Mouse (Mus musculus) embryonic fibroblast, embryonic 13.5 days (primary cell): ENCODE measurements around the gene Alpk1. TPM values are rescaled to one million over a fixed set of nuclear protein-coding genes. Genes with fewer than 3 reads are reported as not detected.
A peak's percentile ranks its signal among the peaks of the same experiment; 100 is the strongest.

ENCODE experiments used
- H3K27ac ChIP-seq: 2 replicates; pipeline ENCODE4 v1.5.1; 2012; ENCODE audit warnings: low read length, control low read depth, inconsistent platforms; ENCODE audit not compliant: insufficient read depth
- H3K4me1 ChIP-seq: 2 replicates; pipeline ENCODE4 v1.6.1; 2011; ENCODE audit warnings: low read length; ENCODE audit not compliant: control insufficient read depth, insufficient read depth
- H3K4me3 ChIP-seq: 2 replicates; pipeline ENCODE4 v1.5.1; 2011; ENCODE audit warnings: mild to moderate bottlenecking, control low read depth, low read length; ENCODE audit not compliant: insufficient read depth
- CTCF ChIP-seq: IDR thresholded peaks from 2 replicates; pipeline ENCODE4 v1.5.1; 2011; ENCODE audit warnings: mild to moderate bottlenecking, control low read depth, low read length, moderate library complexity, borderline replicate concordance; ENCODE audit not compliant: insufficient read depth
- POLR2A ChIP-seq: IDR thresholded peaks from 2 replicates; pipeline ENCODE4 v1.6.1; 2011; ENCODE audit warnings: low read depth, mild to moderate bottlenecking, control low read depth, low read length, moderate library complexity
- polyA plus RNA-seq: library from polyadenylated mRNA; stranded (reverse); fragments of >200 nt; gene quantifications from 2 replicates; pipeline ENCODE4 v1.2.4, GENCODE M21; 2011; ENCODE audit warnings: low read depth; ENCODE audit not compliant: missing spikeins, insufficient read length

The Alpk1 gene
- polyA plus RNA-seq = 6.1 and 6.2 TPM in 2 replicates

DNA sequence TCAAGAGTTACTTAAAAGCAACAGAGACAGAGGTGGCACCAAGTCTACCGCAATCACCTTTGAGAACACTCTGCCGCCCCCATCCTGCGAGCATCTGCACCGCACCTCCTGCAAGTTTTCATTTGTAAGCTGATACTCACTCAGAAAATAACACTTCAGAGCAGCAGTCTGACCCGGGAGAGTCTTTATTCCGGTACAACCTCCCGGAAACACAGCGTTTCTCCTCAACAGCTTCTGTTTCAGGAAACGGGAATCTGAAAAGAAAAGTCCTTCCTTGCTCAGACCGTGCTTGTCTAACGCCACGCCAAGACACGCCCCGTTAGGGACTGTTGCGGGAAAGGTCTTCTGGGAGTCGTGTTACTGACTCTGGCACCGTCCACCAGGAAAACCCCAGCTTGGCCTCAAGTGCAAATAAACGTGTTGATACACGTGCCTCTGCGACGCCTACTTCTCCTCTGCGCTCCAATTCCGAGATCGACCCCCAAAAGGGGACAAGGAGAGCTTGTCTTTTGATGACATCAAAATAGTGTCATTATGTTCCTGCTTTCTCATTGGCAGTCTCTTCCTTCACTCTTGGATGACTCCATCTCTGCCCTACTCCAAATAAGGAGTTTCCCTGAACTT is at the start of gene Alpk1:
Gene Alpk1, minus strand, starts transcription at position 507 of the 624 bp plus-strand sequence.
- peak within 1 kb of the TSS; percentile 49 for H3K4me3 ChIP-seq
- TF ChIP-seq POLR2A = no peak
- TF ChIP-seq CTCF = peak; percentile 29; the same call in 1 of the 2 replicates
- H3K27ac ChIP-seq = peak within 1 kb of the TSS; percentile 74
- no peaks in the 10 kb centered on the region for H3K4me1 ChIP-seq

DNA sequence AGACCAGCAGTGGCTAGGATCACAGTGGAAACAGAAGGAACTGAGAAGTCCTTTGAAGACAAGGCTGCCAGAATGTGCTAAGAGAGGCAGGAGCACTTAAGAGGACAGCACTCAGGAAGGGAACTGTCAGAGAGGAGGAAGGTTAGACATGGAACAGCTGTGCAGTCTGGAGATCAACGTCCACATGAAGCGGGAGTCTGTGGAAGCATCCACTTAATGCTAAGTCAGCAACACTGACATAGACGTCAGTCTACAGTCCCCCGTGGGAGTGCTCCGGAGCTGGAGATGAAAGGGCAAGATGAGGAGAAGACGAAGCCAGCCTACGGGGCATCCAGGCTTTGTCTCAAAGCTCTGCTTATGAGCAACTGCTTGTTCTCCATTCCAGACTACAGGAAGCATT is 46.8 kb upstream of the Alpk1 start:
- TF ChIP-seq POLR2A (no peak), CTCF (no peak)
- no peaks in the 10 kb centered on the region for H3K4me1 ChIP-seq
- no peak overlapping the region for H3K4me3 ChIP-seq
- H3K27ac ChIP-seq = no peak overlapping the region

DNA sequence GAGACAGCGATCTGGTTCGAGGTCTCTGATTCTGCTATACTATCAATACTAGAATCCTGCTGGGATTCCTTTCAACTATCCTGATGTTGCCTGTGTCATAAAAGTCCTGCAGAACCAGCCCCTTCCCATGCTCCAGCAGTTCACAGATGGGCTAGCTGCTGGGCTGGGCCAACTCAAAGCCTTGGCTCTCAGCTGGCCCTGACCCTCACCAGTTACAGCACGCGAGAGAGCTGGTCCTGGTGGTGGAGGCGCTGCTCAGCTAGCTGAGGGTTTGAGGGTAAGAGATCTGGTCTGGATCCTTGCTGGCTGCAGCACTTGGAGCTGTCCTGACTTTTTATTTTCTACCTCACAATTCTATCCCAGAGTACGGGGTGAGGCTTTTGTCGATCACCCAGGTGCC is 46.2 kb upstream of the Alpk1 start:
- TF ChIP-seq CTCF (no peak), POLR2A (no peak)
- H3K4me1 ChIP-seq = no peaks in the 10 kb centered on the region
- no peak overlapping the region for H3K4me3 ChIP-seq
- no peak overlapping the region for H3K27ac ChIP-seq

DNA sequence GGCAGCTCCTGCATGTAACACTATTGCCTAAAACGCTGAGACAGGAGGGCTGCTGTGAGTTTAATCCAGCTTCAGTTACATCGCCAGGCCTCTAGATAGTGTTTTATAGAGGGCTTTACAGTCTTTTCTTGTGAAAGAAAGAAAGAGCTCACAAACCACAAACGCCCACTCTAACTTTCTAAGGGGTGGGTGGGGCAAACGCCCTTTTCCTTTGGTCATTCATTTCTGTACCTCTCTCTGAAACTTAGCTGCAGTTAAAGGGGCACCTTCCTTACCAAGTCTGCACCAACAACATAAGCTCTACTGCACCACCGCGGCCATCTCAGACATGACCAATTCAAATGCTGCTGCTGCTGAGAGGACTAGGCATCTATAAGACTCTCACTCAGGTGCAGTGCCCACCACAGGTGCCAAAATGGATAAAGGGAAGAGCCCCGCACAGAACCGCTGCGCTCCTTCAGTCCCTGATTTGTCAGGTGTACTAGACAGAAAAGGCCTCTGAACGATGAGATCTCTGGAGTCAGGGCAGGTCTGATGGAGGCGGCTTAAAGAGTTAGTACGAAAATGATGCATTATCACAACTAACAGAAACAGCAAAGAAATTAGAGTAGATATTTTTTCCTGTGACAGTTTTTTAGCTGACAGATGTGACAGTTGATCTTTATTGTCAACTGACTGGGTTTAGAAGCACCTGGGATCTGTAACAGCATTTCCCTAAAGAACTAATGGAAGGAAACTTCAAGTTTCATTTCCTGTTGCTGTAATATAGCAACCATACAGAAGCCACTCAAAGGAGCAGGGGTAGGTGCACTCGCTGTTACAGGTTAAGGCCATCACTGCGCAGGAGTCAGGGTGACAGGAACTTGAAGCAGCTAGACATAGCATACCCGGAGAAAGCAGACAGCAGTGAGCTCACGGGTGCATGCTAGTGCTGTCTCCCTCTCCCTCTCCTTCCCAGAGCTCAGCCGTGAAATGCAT is 43.8 kb upstream of the Alpk1 start:
- TF ChIP-seq POLR2A = no peak
- TF ChIP-seq CTCF = no peak
- no peak overlapping the region for H3K4me3 ChIP-seq
- H3K4me1 ChIP-seq = no peaks in the 10 kb centered on the region
- H3K27ac ChIP-seq = no peak overlapping the region

DNA sequence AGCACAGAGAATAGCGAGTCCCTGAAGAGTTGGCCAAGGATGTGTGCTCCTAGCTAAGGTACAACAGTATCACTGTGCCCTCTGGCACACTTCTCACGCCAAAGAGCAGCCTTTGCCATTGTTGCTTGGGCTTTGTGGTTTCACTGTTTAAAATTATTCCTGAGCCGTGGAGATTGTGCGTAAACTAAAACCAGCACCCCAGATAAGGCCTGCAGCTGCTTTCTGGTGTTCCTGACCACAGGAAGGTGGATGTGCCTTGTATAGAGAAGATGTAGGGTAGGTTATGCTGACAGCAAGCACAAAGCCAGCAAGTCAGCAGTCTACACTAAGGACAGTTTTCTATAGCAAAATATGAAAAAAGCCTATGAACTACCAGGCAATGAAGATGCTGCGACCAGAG is 40.9 kb upstream of the Alpk1 start:
- no peaks in the 10 kb centered on the region for H3K4me1 ChIP-seq
- H3K4me3 ChIP-seq = no peak overlapping the region
- TF ChIP-seq POLR2A (no peak), CTCF (no peak)
- H3K27ac ChIP-seq = no peak overlapping the region

DNA sequence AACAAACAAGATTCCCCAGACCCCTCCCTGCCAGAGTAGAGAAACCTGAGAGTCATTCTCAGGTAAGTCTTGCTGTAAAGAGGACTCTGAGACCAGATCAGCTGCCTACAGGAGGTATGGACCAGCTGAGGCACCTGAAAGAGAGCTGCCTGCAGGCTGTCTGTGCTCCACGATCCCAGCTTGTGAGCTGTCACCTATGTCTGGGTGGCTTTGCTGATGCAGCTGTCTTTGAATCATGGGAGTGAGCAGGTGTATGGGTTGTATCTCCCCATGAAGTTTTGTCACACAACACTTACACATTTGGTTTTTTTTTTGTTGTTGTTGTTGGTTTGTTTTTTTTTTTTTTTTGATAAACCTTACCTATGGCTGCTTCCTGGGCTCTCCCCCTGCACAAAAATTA is 40.1 kb upstream of the Alpk1 start:
- Histone ChIP-seq H3K27ac (no peak overlapping the region), H3K4me1 (no peaks in the 10 kb centered on the region), H3K4me3 (no peak overlapping the region)
- no peak for TF ChIP-seq POLR2A
- no peak for TF ChIP-seq CTCF

DNA sequence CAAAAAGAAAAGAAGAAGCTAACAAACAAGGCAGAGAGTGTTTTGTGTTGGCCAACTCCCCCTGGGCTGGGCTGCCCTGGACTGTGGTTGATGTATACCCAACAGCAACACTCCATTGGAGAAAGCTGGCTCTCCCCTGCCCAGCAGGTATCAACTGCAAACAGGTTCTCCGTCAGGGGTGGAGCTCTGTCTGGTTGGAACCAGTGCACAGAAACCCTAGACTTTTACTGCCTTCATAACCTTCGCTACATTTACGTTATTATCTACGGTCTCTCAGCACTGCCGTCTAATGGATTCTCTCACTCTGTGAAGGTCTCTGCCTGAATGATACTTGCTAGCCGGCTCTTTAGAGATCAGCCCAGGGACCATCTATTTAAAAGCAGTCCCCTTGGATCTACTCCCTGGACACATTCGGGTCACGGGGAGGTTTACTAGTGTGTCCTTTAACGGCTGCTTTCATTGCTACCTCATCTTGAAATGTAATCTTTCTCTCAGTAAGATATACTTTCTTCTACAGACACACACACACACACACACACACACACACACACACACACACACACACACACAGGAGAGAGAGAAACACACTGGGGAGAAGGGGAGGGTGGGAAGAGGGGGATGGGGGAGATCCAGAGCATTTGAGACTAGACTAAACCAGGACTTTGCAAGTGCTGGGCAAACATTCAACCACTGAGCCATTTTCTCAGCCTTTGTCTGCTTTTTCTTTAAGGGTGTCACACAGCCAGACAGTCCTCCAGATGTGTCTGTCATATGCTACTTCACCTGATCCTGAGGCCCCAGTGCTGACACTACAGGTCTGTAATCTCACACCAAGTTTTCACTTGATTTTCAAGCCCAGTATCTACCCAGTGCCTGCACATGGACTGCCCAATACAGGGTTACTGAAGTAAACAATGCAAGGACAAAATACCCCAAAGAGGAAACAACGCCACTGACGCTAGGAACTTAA is 38.7 kb upstream of the Alpk1 start:
- TF ChIP-seq CTCF = no peak

DNA sequence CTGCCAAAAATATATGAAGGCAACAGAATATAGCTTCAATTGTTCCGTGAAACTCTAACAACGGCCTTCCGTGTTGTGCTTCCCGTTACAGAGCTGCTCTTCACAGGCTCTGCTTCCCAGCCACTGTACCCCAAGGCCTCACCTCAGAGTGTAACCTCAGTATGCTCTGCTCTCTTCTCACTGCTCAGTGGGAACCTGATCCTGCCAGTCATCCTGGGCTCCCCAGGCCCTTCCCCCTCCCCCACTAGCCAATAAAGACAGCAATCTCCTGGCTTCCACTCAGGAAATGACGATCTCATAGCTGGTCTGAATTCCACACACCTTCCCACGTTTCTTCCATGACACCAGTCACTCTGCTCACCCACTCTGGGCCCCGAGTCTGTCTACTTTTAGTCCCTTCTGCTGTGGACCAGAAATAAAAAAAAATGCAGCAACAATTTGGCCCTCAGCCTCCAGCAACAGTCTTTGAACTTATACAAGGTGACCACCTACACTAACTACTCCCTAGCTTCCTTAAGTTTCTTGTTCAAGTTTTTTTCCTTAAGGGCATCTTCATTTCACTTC is 36.9 kb upstream of the Alpk1 start:
- no peaks in the 10 kb centered on the region for H3K4me1 ChIP-seq
- no peak overlapping the region for H3K4me3 ChIP-seq
- no peak overlapping the region for H3K27ac ChIP-seq
- TF ChIP-seq POLR2A (no peak), CTCF (no peak)

More for the DNA sequence above, 38.7 kb upstream of the Alpk1 start:
- no peaks in the 10 kb centered on the region for H3K4me1 ChIP-seq
- H3K27ac ChIP-seq = no peak overlapping the region
- H3K4me3 ChIP-seq = no peak overlapping the region

DNA sequence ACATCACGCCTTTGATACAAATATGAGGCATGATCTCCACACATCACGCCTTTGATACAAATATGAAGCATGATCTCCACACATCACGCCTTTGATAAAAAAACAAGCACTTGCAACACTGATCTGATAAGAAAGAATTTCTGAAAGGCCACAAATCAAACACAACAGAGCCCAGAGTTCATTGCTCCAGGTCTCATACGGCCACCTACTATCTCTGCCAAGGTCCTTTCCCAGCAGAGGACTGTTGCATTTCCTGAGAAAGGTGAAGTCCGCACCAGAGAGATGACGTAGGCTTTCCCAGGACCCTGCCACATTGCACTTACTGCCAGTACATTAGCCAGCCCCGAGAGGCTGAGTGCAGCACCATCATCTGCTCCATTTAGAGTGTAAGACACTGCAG is 28.8 kb upstream of the Alpk1 start:
- Histone ChIP-seq H3K4me1 (no peaks in the 10 kb centered on the region), H3K27ac (no peak overlapping the region)
- TF ChIP-seq POLR2A (no peak), CTCF (no peak)

More for the DNA sequence above, 28.8 kb upstream of the Alpk1 start:
- H3K4me3 ChIP-seq = no peak overlapping the region
